Mouse (Mus musculus) telencephalon, adult 2 months (tissue): ENCODE data around the gene Lnpep.
"Not testable (repeated sequence)": the region's sequence is repeated elsewhere in the genome, so short reads cannot be mapped to it uniquely, and the experiment has no call there.

ENCODE experiments used
- DNase-seq: peaks from one replicate; pipeline ENCODE4 v3.0.0-alpha.2; 2011; ENCODE audit warnings: low read depth, low spot score

Lnpep gene

GRCm38 (mm10) chr17:17496234-17496633, 128.6 kb downstream of the Lnpep start:
- DNase-seq = not testable (repeated sequence)

GRCm38 (mm10) chr17:17492116-17492515, 132.7 kb downstream of the Lnpep start:
- no peak for DNase-seq

GRCm38 (mm10) chr17:17491622-17492001, 133.2 kb downstream of the Lnpep start:
- DNase-seq = no peak

GRCm38 (mm10) chr17:17490820-17491621, 133.8 kb downstream of the Lnpep start:
- no peak for DNase-seq

GRCm38 (mm10) chr17:17485789-17486188, 139.1 kb downstream of the Lnpep start:
- DNase-seq = no peak
